Mouse (Mus musculus) embryonic facial prominence, embryonic 12.5 days (tissue): Measurements from ENCODE around the gene Trim63. TPM values are rescaled to one million over a fixed set of nuclear protein-coding genes. Genes with fewer than 3 reads are reported as not detected.

Experiments used
- ATAC-seq: fragments of 200-750 bp; cut with Nextera tagmentation; 2 replicates; pipeline ENCODE4 v1.8.0; 2017; ENCODE audit not compliant: insufficient number of reproducible peaks, insufficient read depth, low FRiP score, low TSS enrichment
- H3K27ac ChIP-seq: fragments of 300-500 bp; sonication (generic); 2 replicates; pipeline ENCODE4 v1.5.1; 2016; ENCODE audit warnings: mild to moderate bottlenecking
- H3K27me3 ChIP-seq: fragments of 300-500 bp; sonication (generic); 2 replicates; pipeline ENCODE4 v1.6.1; 2016; ENCODE audit warnings: mild to moderate bottlenecking, moderate library complexity
- H3K36me3 ChIP-seq: fragments of 300-500 bp; sonication (generic); 2 replicates; pipeline ENCODE4 v1.6.1; 2016; ENCODE audit warnings: mild to moderate bottlenecking
- H3K4me1 ChIP-seq: fragments of 300-500 bp; sonication (generic); 2 replicates; pipeline ENCODE4 v1.6.1; 2016
- H3K4me2 ChIP-seq: fragments of 300-500 bp; sonication (generic); replicated peaks from 2 replicates; pipeline ENCODE4 v1.6.1; 2016; ENCODE audit warnings: mild to moderate bottlenecking, moderate library complexity
- H3K4me3 ChIP-seq: fragments of 300-500 bp; sonication (generic); 2 replicates; pipeline ENCODE4 v1.5.1; 2016; ENCODE audit warnings: mild to moderate bottlenecking
- H3K9ac ChIP-seq: fragments of 300-500 bp; sonication (generic); 2 replicates; pipeline ENCODE4 v1.6.1; 2016; ENCODE audit warnings: mild to moderate bottlenecking, moderate library complexity
- H3K9me3 ChIP-seq: fragments of 300-500 bp; sonication (generic); 2 replicates; pipeline ENCODE4 v1.6.1; 2016; ENCODE audit warnings: mild to moderate bottlenecking, moderate library complexity
- WGBS: fragments of 180-500 bp; shearing (Covaris S2); methylation state at CpG from one replicate; pipeline ENCODE4 v1.1.7; 2016; 5-methylcytosine and 5-hydroxymethylcytosine counted together
- polyA plus RNA-seq: library from polyadenylated mRNA; unstranded; fragments of >200 nt; fragmentation: Nextera tagmentation; extraction: Ambion mirVana; gene quantifications from 2 replicates; pipeline ENCODE4 v1.2.1, GENCODE M21; 2016

The Trim63 gene
- polyA plus RNA-seq, 1 experiment from 2014 or later = 2.6 TPM

DNA sequence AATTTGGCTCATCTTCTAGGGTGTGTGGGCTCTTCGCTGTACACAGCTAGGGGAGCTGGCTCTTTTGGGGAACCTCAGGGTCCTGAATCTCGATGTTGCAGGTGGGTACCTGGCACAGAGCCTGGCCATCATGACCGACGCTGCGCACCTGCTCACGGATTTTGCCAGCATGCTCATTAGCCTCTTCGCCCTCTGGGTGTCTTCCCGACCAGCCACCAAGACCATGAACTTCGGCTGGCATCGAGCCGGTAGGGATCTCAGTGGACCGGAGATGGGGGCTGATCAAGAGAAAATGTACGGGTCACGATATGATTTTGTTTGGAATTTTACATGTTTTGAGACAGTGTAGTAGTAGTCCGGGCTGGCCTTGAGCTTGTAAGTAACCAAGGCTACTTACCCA is 30.9 kb downstream of the Trim63 start:
- Histone ChIP-seq H3K4me1 (peaks cover 15% of the 10 kb centered on the region), H3K27me3 (peaks cover 47% of the 10 kb centered on the region), H3K4me3 (no peak overlapping the region), H3K9me3 (no peaks in the 10 kb centered on the region), H3K27ac (no peak overlapping the region), H3K36me3 (no peaks in the 10 kb centered on the region), H3K4me2 (no peak overlapping the region), H3K9ac (no peak overlapping the region)
- WGBS = 91% methylated on average over 15 of the region's 15 CpGs
- no peak for ATAC-seq

DNA sequence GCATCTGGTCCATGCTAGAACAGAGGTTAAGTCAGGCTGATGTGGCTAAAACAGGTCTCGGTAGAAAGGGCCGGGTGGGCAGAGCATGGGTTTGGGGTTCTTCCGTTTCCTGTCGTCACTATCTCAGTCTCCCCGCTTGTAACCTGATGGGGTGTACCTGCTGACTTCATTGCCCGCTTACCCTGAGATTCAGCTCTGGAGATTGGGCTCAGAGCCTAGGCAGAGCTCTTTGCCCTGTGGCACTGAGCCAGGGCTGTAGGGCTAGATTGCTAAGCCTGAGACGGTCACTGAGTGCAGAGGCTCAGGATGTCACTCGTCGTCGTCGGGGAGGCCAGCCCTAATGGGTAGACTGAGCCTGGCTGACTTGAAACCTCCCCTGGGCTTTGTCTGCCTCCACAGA is 33.2 kb downstream of the Trim63 start:
- Histone ChIP-seq H3K27me3 (peaks cover 25% of the 10 kb centered on the region), H3K4me1 (peaks cover 19% of the 10 kb centered on the region), H3K9me3 (no peaks in the 10 kb centered on the region), H3K27ac (no peak overlapping the region), H3K4me2 (no peak overlapping the region), H3K36me3 (no peaks in the 10 kb centered on the region), H3K9ac (no peak overlapping the region), H3K4me3 (no peak overlapping the region)
- whole genome bisulfite sequencing = 77% methylated on average over 11 of the region's 11 CpGs
- no peak for ATAC-seq

DNA sequence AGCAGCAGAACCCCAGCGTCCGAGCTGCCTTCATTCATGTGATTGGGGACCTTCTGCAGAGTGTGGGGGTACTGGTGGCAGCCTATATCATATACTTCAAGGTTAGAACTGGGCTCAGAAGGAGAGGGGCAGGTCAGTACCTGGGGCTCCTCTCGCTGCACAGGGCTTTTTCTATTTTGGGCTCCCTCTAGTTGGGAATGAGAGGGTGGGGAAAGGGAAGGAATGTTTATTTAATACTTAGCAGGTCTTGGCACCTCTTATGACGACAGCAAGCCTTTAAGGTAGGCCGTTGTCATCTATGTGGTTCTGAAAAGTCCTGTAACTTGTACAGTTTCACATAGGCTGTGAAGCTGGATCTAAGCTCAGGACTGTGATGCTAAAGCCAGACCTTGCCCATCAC is 33.6 kb downstream of the Trim63 start:
- Histone ChIP-seq H3K27ac (no peak overlapping the region), H3K9ac (no peak overlapping the region), H3K36me3 (no peaks in the 10 kb centered on the region), H3K4me3 (no peak overlapping the region), H3K9me3 (no peaks in the 10 kb centered on the region), H3K4me1 (peaks cover 14% of the 10 kb centered on the region), H3K27me3 (peaks cover 20% of the 10 kb centered on the region), H3K4me2 (no peak overlapping the region)
- 80% methylated on average over 5 of the region's 5 CpGs for WGBS
- ATAC-seq = no peak

DNA sequence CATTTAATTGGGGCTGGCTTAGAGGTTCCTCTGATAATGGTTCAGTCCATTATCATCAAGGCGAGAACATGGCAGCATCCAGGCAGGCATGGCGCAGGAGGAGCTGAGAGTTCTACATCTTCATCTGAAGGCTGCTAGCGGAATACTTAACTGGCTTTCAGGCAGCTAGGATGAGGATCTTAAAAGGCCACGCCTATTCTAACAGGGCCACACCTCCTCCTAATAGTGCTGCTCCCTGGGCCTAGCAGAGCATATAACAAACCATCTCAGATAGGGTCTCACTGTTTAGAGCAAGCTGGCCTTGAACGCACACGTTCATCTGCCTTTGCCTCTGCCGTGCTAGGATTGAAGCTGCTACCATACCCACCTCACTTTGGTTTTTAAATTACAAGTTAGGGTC is 34.9 kb downstream of the Trim63 start:
- H3K36me3 ChIP-seq = no peaks in the 10 kb centered on the region
- no peak for ATAC-seq
- no peak overlapping the region for H3K27ac ChIP-seq
- H3K4me1 ChIP-seq = peaks cover 9% of the 10 kb centered on the region; the same call in 1 of the 2 replicates
- no peak overlapping the region for H3K9ac ChIP-seq
- H3K27me3 ChIP-seq = peaks cover 9% of the 10 kb centered on the region
- WGBS = 88% methylated on average over 7 of the region's 7 CpGs
- H3K9me3 ChIP-seq = no peaks in the 10 kb centered on the region
- no peak overlapping the region for H3K4me2 ChIP-seq
- H3K4me3 ChIP-seq = no peak overlapping the region

DNA sequence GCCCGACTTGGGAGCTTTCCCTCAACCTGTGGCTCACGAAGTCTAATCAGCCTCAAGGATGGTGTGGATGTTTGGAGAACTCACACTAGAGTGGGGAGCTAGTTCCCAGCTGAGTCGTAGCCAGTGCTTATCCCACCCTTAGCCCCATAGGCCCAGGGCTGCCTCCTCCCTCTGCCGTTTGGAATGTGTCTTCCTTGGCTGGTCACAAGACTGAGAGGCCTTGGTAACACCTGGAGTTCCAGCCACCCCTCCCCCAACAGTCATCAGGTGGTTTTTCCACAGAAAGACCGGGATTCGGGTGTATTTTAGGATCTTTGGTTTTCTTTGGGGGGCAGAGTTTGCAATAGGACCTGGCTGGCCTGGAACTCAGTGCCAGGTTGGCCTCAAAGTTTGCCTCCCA is 35.7 kb downstream of the Trim63 start:
- 86% methylated on average over 6 of the region's 6 CpGs for WGBS
- H3K9me3 ChIP-seq = no peaks in the 10 kb centered on the region
- H3K27ac ChIP-seq = no peak overlapping the region
- peaks cover 2% of the 10 kb centered on the region; the same call in 1 of the 2 replicates for H3K27me3 ChIP-seq
- H3K9ac ChIP-seq = no peak overlapping the region
- H3K4me1 ChIP-seq = peaks cover 10% of the 10 kb centered on the region; the same call in 1 of the 2 replicates
- H3K4me3 ChIP-seq = no peak overlapping the region
- H3K36me3 ChIP-seq = no peaks in the 10 kb centered on the region
- ATAC-seq = no peak
- no peak overlapping the region for H3K4me2 ChIP-seq

DNA sequence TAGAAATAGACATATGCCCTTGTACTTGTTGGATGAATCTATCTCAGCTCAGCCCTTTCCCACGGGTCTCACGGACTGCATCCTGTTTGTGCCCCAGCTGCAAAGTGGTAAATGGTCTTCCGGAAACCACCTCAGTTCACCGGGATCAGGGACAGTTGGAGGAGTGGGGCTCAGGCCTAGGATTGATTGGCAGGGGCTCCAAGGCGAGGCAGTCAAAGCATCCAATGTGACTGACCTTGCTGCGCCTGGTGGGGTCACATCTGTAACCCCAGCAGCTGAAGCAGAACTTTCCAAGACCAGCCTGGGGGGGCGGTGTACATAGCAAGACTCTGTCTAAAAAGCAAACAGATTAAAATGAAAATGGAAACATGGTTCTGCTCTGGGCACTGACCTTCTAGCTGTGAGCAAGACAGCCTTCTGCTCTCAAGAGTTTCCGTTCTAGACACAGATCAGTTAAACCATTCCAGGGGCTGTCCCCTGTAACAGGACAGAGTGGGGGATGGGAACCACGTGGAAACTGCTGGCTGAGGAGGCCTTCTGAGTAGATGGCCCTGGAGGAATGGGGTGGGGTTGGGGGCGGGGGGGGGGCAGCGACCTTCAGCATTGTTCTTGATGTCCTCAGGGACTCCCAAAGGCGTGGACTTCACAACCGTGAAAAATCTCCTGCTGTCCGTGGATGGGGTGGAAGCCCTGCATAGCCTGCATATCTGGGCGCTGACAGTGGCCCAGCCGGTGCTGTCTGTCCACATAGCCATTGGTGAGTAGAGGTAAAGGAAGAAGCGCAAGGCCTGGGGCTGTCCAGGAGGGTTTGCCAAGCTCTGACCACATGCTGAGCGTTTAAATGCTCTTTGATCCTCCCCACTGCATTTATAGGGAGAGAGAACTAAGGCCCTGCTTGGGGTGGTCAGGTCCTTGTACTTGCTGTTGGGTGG is 36.7 kb downstream of the Trim63 start:
- no peak for ATAC-seq
- Histone ChIP-seq H3K9me3 (no peaks in the 10 kb centered on the region), H3K9ac (no peak overlapping the region), H3K27me3 (no peaks in the 10 kb centered on the region), H3K4me1 (peaks cover 17% of the 10 kb centered on the region; the same call in 1 of the 2 replicates), H3K27ac (no peak overlapping the region), H3K4me2 (no peak overlapping the region), H3K36me3 (no peaks in the 10 kb centered on the region), H3K4me3 (no peak overlapping the region)
- WGBS = 37% methylated on average over 18 of the region's 18 CpGs

DNA sequence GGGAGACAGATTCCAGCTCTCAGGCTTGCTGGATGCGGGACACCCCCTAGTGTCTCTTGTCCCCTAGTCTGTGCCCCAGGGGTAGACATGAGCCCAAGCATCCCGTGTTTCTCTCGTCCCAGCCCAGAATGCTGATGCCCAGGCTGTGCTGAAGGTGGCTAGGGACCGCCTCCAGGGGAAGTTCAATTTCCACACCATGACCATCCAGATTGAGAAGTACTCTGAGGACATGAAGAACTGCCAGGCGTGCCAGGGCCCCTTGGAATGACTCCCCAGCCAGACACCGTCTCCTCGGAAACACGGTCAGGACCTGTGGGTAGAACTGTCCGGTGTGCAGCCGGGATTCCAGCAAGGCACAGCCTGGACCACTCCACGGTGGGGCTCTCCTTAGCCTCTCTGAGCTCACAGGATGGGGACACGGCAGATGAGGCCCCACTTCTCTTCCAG is 37.4 kb downstream of the Trim63 start:
- Histone ChIP-seq H3K27me3 (peaks cover 2% of the 10 kb centered on the region), H3K36me3 (no peaks in the 10 kb centered on the region), H3K9ac (no peak overlapping the region), H3K9me3 (no peaks in the 10 kb centered on the region), H3K27ac (no peak overlapping the region), H3K4me3 (no peak overlapping the region), H3K4me2 (no peak overlapping the region), H3K4me1 (peaks cover 21% of the 10 kb centered on the region; the same call in 1 of the 2 replicates)
- no peak for ATAC-seq
- WGBS = 63% methylated on average over 12 of the region's 12 CpGs

DNA sequence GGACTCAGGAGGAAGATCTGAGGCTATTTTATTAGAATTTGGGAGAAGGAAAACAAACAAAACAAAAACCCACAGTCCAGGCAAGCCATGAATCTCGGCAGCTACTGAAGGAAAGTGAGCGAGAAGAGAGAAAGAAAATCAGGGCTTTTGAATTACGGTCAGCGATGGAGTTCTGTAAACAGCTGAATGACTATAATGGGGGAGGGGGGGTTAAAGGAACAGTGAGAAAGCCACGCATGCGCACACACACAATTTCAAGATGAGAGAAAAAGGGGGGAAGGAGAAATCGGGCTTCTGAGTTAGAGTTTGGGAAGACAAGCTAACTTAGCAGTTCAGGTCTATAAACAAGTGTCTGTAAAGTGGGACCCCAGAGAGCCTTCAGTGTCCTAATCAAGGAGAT is 38.0 kb downstream of the Trim63 start:
- ATAC-seq = no peak
- 73% methylated on average over 7 of the region's 7 CpGs for WGBS

DNA sequence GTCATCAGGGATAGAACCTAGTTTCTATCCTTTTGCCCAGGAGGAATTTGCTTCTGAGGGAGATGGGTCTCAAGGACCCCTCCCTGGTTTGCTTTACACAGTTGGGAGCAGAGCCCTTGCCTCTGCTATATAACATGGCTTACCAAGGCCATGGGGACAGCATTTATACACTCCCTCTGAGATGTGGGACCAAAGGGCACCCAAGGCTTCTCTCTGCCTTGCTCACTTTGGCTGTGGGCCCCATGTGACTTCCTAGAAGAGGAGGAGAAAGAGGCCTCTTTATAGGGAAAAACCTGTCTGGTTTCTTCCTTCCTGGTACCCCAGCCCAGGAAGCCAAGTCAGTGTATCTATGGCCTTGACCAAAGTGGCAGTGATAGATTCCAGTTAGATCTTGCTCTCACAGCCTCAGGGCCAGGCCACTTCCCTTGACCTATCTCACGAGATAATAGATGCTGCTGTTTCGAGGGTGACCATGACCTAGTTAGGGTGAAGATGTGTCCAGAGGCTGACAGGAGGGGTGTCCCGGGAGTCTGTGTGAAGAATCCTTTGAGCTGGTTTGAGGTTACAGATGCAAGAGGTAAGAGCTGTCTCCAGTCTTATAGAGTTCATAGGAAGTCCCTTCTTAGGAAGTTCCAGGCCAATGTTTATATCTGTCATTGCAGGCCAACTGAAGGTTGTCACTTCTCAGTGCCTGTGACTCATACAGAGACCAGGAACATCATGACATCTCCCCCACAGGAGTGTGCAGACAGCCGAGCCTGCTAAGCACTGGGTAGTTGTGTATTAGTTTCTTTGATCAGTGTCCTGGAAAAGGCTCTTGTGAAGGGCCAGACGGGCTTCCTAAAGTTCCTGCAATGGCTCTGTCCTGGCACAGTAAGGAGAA is 38.8 kb downstream of the Trim63 start:
- ATAC-seq = no peak
- 53% methylated on average over 5 of the region's 5 CpGs for WGBS
- H3K4me3 ChIP-seq = no peak overlapping the region

More for the DNA sequence above, 38.0 kb downstream of the Trim63 start:
- Histone ChIP-seq H3K4me2 (no peak overlapping the region), H3K4me1 (peaks cover 24% of the 10 kb centered on the region; the same call in 1 of the 2 replicates), H3K9ac (no peak overlapping the region), H3K4me3 (no peak overlapping the region), H3K9me3 (no peaks in the 10 kb centered on the region), H3K36me3 (no peaks in the 10 kb centered on the region), H3K27ac (no peak overlapping the region), H3K27me3 (peaks cover 9% of the 10 kb centered on the region)

DNA sequence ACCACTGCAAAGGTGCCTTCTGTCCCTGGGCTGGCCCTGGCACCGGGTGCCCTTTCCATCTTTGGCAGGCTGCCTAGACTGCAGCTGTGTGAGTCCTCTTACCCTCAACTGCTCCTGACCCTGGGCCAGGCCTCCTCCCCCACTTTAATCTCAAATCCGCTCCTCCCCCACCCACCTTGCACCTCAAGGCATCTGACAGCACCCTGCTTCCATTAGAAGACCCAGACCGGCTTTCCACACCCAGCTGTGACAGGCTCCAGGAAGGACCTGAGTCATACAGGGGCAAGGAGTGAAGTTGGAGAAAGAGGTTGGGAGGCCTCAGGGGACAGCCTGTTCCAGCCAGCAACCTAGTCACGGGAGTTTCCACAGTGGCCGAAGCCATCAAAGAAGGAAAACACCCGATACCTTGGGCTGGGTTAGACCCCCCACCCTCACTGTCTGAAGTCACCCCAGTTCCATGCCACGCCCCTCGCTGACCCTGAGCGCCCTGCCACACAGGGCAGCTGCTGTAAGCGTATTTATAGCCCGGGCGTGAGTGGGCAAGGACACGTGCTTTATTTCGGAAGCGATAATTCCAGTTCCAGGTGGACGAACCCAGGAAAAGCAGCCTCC is 41.0 kb downstream of the Trim63 start:
- Histone ChIP-seq H3K9ac (no peak overlapping the region), H3K36me3 (no peaks in the 10 kb centered on the region), H3K27me3 (peaks cover 13% of the 10 kb centered on the region), H3K4me2 (no peak overlapping the region), H3K4me3 (no peak overlapping the region), H3K9me3 (no peaks in the 10 kb centered on the region), H3K4me1 (peaks cover 24% of the 10 kb centered on the region; the same call in 1 of the 2 replicates), H3K27ac (no peak overlapping the region)
- ATAC-seq = no peak
- 47% methylated on average over 16 of the region's 16 CpGs for WGBS

More for the DNA sequence above, 38.8 kb downstream of the Trim63 start:
- H3K27ac ChIP-seq = no peak overlapping the region
- H3K4me1 ChIP-seq = peaks cover 24% of the 10 kb centered on the region; the same call in 1 of the 2 replicates
- no peaks in the 10 kb centered on the region for H3K36me3 ChIP-seq
- no peak overlapping the region for H3K4me2 ChIP-seq
- H3K9ac ChIP-seq = no peak overlapping the region
- H3K9me3 ChIP-seq = no peaks in the 10 kb centered on the region
- peaks cover 13% of the 10 kb centered on the region for H3K27me3 ChIP-seq
